ENCODE assay signal across 9 mouse cellular contexts in the genomic region with DNA sequence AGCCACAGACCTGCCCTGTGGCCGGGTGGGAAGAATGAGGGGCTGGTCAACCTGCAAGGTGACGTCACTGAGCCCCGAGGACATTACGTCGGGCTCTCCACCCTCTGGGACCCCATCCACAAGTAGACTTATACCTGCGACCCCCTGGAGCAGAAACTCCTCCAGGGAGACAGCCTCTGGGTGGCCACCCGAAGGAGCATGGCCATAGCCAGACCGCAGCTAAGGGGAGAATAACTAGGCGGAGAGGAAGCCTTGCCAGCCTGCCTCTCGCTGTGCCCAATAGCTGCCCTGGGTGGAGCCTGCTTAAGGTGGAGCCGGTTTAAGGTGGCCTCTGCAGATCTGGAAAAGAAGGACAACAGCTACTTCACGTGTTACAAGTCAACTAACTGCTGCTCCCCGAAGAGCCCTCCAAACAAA. TPM values are rescaled to one million over a fixed set of nuclear protein-coding genes. Genes with fewer than 3 reads are reported as not detected.
A peak's percentile ranks its signal among the peaks of the same experiment; 100 is the strongest.
DNase-seq lines count a peak whose midpoint lies in the region; ATAC-seq lines count a peak whose summit lies in the region.
"Had no signal": no experiment of that assay in that cellular context is flagged by ENCODE, and none has a peak within 500 bp of the region (broad histone marks: within the 10 kb centered on the region; RNA-seq: fewer than 3 reads in every experiment).

A gene (minus strand): TSS at position 270 of the 417 bp plus-strand sequence.

- peak; percentile 19 for DNase-seq in thymus, postnatal 25 days
- DNase-seq in thymus, adult 18-20 months, result no peak
- DNase-seq in cerebellum, postnatal 25 days, result peak; percentile 81 to 85
- DNase-seq in gastrocnemius, postnatal 36 days, result peak; percentile 45 to 56
- DNase-seq in liver, embryonic 13.5 days, result no peak
- no peak for DNase-seq in embryo, embryonic 10.5 days (ENCODE audit: low spot score)

- no peaks in the 10 kb centered on the region for H3K4me1 ChIP-seq in intestine, embryonic 15.5 days (replicated peaks)
- H3K4me1 ChIP-seq in liver, embryonic 13.5 days (replicated peaks), result peaks cover 10% of the 10 kb centered on the region; the same call in 1 of the 2 replicates
- no peaks in the 10 kb centered on the region for H3K4me1 ChIP-seq in neural tube, embryonic 14.5 days (ENCODE audit: control insufficient read depth, insufficient read depth, low read length)

- WGBS in intestine, embryonic 15.5 days, result 18% methylated on average over 13 of the region's 13 CpGs
- WGBS in liver, embryonic 13.5 days (ENCODE audit: insufficient replicate concordance), result 40% methylated on average over 13 of the region's 13 CpGs
- whole genome bisulfite sequencing in neural tube, embryonic 14.5 days, result 26% methylated on average over 13 of the region's 13 CpGs

- H3K36me3 ChIP-seq in intestine, embryonic 15.5 days, result no peaks in the 10 kb centered on the region
- H3K36me3 ChIP-seq in liver, embryonic 13.5 days, result no peaks in the 10 kb centered on the region
- no peaks in the 10 kb centered on the region for H3K36me3 ChIP-seq in neural tube, embryonic 14.5 days (ENCODE audit: control insufficient read depth, insufficient read depth, low read length)

- no peak within 1 kb of the TSS for H3K27ac ChIP-seq in intestine, embryonic 15.5 days
- no peak within 1 kb of the TSS for H3K27ac ChIP-seq in liver, embryonic 13.5 days
- H3K27ac ChIP-seq in neural tube, embryonic 14.5 days (ENCODE audit: low read depth, low read length), result no peak within 1 kb of the TSS

- peak within 1 kb of the TSS; percentile 36 for H3K4me3 ChIP-seq in intestine, embryonic 15.5 days (replicated peaks)
- H3K4me3 ChIP-seq in liver, embryonic 13.5 days (replicated peaks), result peak within 1 kb of the TSS; percentile 32
- peak within 1 kb of the TSS; percentile 18; the same call in 1 of the 2 replicates for H3K4me3 ChIP-seq in neural tube, embryonic 14.5 days (ENCODE audit: low read depth, low read length)
- H3K4me3 ChIP-seq: myocyte had no signal

- H3K4me2 ChIP-seq in intestine, embryonic 15.5 days (replicated peaks), result peak within 1 kb of the TSS; percentile 65
- H3K4me2 ChIP-seq in liver, embryonic 13.5 days, result peak within 1 kb of the TSS; percentile 51
- H3K4me2 ChIP-seq in neural tube, embryonic 14.5 days (ENCODE audit: low read depth, low read length), result peak within 1 kb of the TSS; percentile 34; the same call in 1 of the 2 replicates

- no peaks in the 10 kb centered on the region for H3K9me3 ChIP-seq in intestine, embryonic 15.5 days
- H3K9me3 ChIP-seq in liver, embryonic 13.5 days (replicated peaks), result no peaks in the 10 kb centered on the region
- H3K9me3 ChIP-seq in neural tube, embryonic 14.5 days (ENCODE audit: control insufficient read depth, low read length), result no peaks in the 10 kb centered on the region

- ATAC-seq in intestine, embryonic 15.5 days, result peak; percentile 74
- no peak; the same call in 1 of the 2 replicates for ATAC-seq in liver, embryonic 13.5 days (ENCODE audit: low read depth)
- no peak for ATAC-seq in neural tube, embryonic 14.5 days (ENCODE audit: low read depth)

- intact Hi-C loops in gastrocnemius, postnatal 36 days (cut with DNase I), result no loop called here

- no peaks in the 10 kb centered on the region for H3K27me3 ChIP-seq in intestine, embryonic 15.5 days (replicated peaks)
- no peaks in the 10 kb centered on the region for H3K27me3 ChIP-seq in liver, embryonic 13.5 days
- H3K27me3 ChIP-seq in neural tube, embryonic 14.5 days (ENCODE audit: control insufficient read depth, insufficient read depth, low read length), result no peaks in the 10 kb centered on the region

- H3K9ac ChIP-seq in intestine, embryonic 15.5 days, result peak within 1 kb of the TSS; percentile 46
- peak within 1 kb of the TSS; percentile 26; the same call in 1 of the 2 replicates for H3K9ac ChIP-seq in liver, embryonic 13.5 days
- peak within 1 kb of the TSS; percentile 25; the same call in 1 of the 2 replicates for H3K9ac ChIP-seq in neural tube, embryonic 14.5 days (replicated peaks; ENCODE audit: low read depth, low read length)

RNA-seq across cellular contexts. Expression of the gene that starts here (rescaled TPM):
- total RNA-seq in gastrocnemius, postnatal 36 days (2021), result 10 to 100 TPM; 32.4 to 34.9 TPM
- polyA plus RNA-seq in intestine, embryonic 15.5 days (2015; fragmentation: Nextera tagmentation; extraction: Ambion mirVana), result 1.6 and 1.8 TPM in 2 replicates
- 0.10 and 0.13 TPM in 2 replicates for polyA plus RNA-seq in liver, embryonic 13.5 days (2015; fragmentation: Nextera tagmentation; extraction: Ambion mirVana)
- polyA plus RNA-seq in neural tube, embryonic 14.5 days (2014; fragmentation: Nextera tagmentation; extraction: Ambion mirVana), result 0.66 and 0.96 TPM in 2 replicates

Comparison
In these comparisons a context has a peak if more than half of its experiments do, and no peak if none do; other contexts are left out.
1. DNase-seq: peak in thymus, postnatal 25 days (single experiment), cerebellum, postnatal 25 days (2 of 2) and gastrocnemius, postnatal 36 days (2 of 2); none in thymus, adult 18-20 months (0 of 2), liver, embryonic 13.5 days (single experiment) and embryo, embryonic 10.5 days (single experiment).
2. Peak in every context shown above with its lines, with median percentiles within 50 percentile points of each other: H3K4me2 ChIP-seq, H3K4me3 ChIP-seq and H3K9ac ChIP-seq.